Mouse (Mus musculus) c-Kit-positive CD71-positive TER-119-negative erythroid progenitor cells, embryonic 14.5 days (primary cell): ENCODE measurements around the gene Col25a1.

Experiments used
- DNase-seq: peaks from one replicate; pipeline ENCODE4 v3.0.0-alpha.2; 2013; ENCODE audit warnings: low read depth

Gene Col25a1

GRCm38 (mm10) chr3:130327039-130328015, 196.0 kb downstream of the Col25a1 start:
- no peak for DNase-seq

- DNase-seq, result no peak
These were observed 197.6 kb downstream of the Col25a1 start for GRCm38 (mm10) chr3:130328909-130329308.

- DNase-seq, result no peak
These were observed 198.7 kb downstream of the Col25a1 start for GRCm38 (mm10) chr3:130329833-130330555.

GRCm38 (mm10) chr3:130330556-130330950, 199.3 kb downstream of the Col25a1 start:
- no peak for DNase-seq

- no peak for DNase-seq
These were observed 201.1 kb downstream of the Col25a1 start for GRCm38 (mm10) chr3:130332347-130332913.

- no peak for DNase-seq
These were observed 206.6 kb downstream of the Col25a1 start for GRCm38 (mm10) chr3:130337857-130338256.

GRCm38 (mm10) chr3:130338371-130338770, 207.1 kb downstream of the Col25a1 start:
- DNase-seq, result no peak

GRCm38 (mm10) chr3:130350161-130350560, 218.9 kb downstream of the Col25a1 start:
- DNase-seq, result no peak

- DNase-seq, result no peak
These were observed 223.2 kb downstream of the Col25a1 start for GRCm38 (mm10) chr3:130354399-130355039.

- no peak for DNase-seq
These were observed 225.4 kb downstream of the Col25a1 start for GRCm38 (mm10) chr3:130356575-130357173.

- DNase-seq, result no peak
These were observed 229.5 kb downstream of the Col25a1 start for GRCm38 (mm10) chr3:130360813-130361212.

- DNase-seq, result no peak
These were observed 230.6 kb downstream of the Col25a1 start for GRCm38 (mm10) chr3:130361922-130362321.

GRCm38 (mm10) chr3:130362797-130363367, 231.6 kb downstream of the Col25a1 start:
- DNase-seq, result no peak

- no peak for DNase-seq
These were observed 235.8 kb downstream of the Col25a1 start for GRCm38 (mm10) chr3:130366917-130367610.

GRCm38 (mm10) chr3:130368352-130368751, 237.1 kb downstream of the Col25a1 start:
- DNase-seq, result no peak

- no peak for DNase-seq
These were observed 237.8 kb downstream of the Col25a1 start for GRCm38 (mm10) chr3:130369113-130369512.

GRCm38 (mm10) chr3:130370167-130370566, 238.9 kb downstream of the Col25a1 start:
- DNase-seq, result no peak

- no peak for DNase-seq
These were observed 241.8 kb downstream of the Col25a1 start for GRCm38 (mm10) chr3:130373145-130373544.

GRCm38 (mm10) chr3:130374620-130375341, 243.5 kb downstream of the Col25a1 start:
- DNase-seq, result no peak

GRCm38 (mm10) chr3:130377786-130378185, 246.5 kb downstream of the Col25a1 start:
- no peak for DNase-seq
